In genomic region chr15:12245580-12246359, GRCm38 (mm10) we compare ENCODE assay signal across 13 mouse cellular contexts. TPM values are rescaled to one million over a fixed set of nuclear protein-coding genes. Genes with fewer than 3 reads are reported as not detected.
DNase-seq lines count a peak whose midpoint lies in the region; ATAC-seq and TF ChIP-seq lines count a peak whose summit lies in the region.
"Had no signal": no experiment of that assay in that cellular context is flagged by ENCODE, and none has a peak within 500 bp of the region (broad histone marks: within the 10 kb centered on the region; RNA-seq: fewer than 3 reads in every experiment).

No protein-coding gene starts in this region.

- TF ChIP-seq CTCF in stomach, postnatal 0 days (IDR thresholded peaks at IDR 0.05; ENCODE audit: low read depth): no peak

- TF ChIP-seq EP300 in stomach, postnatal 0 days (optimal IDR thresholded peaks at IDR 0.05): no peak

- H3K9ac ChIP-seq in stomach, embryonic 15.5 days: no peak overlapping the region; the same call in 1 of the 2 replicates
- no peak overlapping the region for H3K9ac ChIP-seq in stomach, postnatal 0 days (ENCODE audit: low read length)
- no peak overlapping the region for H3K9ac ChIP-seq in intestine, embryonic 16.5 days (ENCODE audit: low read depth, low read length)

- H3K4me2 ChIP-seq in stomach, embryonic 15.5 days: no peak overlapping the region
- H3K4me2 ChIP-seq in stomach, postnatal 0 days (replicated peaks; ENCODE audit: low read depth): no peak overlapping the region
- no peak overlapping the region for H3K4me2 ChIP-seq in intestine, embryonic 16.5 days (ENCODE audit: low read depth, low read length)

- 28% methylated on average over 6 of the region's 6 CpGs for WGBS in heart, embryonic 10.5 days
- 63% methylated on average over 6 of the region's 6 CpGs for WGBS in stomach, embryonic 15.5 days
- 63% methylated on average over 6 of the region's 6 CpGs for WGBS in stomach, postnatal 0 days
- WGBS in intestine, embryonic 16.5 days: 56% methylated on average over 6 of the region's 6 CpGs

- peak; percentile 70; the same call in 1 of the 2 replicates for ATAC-seq in stomach, embryonic 15.5 days (ENCODE audit: insufficient read depth, low FRiP score, low read depth)
- ATAC-seq in stomach, postnatal 0 days (ENCODE audit: low FRiP score, low TSS enrichment): no peak
- ATAC-seq in intestine, embryonic 16.5 days: peak; percentile 42; the same call in 1 of the 2 replicates
- no peak for ATAC-seq in activated CD4-positive, CD25-positive, alpha-beta regulatory T cell, adult 4 months
- ATAC-seq in cerebellum, adult (ENCODE audit: insufficient number of reproducible peaks, low FRiP score, low TSS enrichment): no peak

- no peaks in the 10 kb centered on the region for H3K27me3 ChIP-seq in heart, embryonic 10.5 days (ENCODE audit: insufficient read depth, poor library complexity, severe bottlenecking)
- no peaks in the 10 kb centered on the region for H3K27me3 ChIP-seq in stomach, embryonic 15.5 days (replicated peaks)
- H3K27me3 ChIP-seq in stomach, postnatal 0 days (ENCODE audit: control insufficient read depth, insufficient read depth, low read length): no peaks in the 10 kb centered on the region
- no peaks in the 10 kb centered on the region for H3K27me3 ChIP-seq in intestine, embryonic 16.5 days (replicated peaks; ENCODE audit: control insufficient read depth, insufficient read depth, low read length)
- H3K27me3 ChIP-seq: CH12.LX had no signal

- no peaks in the 10 kb centered on the region for H3K9me3 ChIP-seq in heart, embryonic 10.5 days
- no peaks in the 10 kb centered on the region for H3K9me3 ChIP-seq in stomach, embryonic 15.5 days
- H3K9me3 ChIP-seq in stomach, postnatal 0 days (ENCODE audit: control insufficient read depth, low read length): no peaks in the 10 kb centered on the region
- no peaks in the 10 kb centered on the region for H3K9me3 ChIP-seq in intestine, embryonic 16.5 days (ENCODE audit: control insufficient read depth, low read length)

- H3K36me3 ChIP-seq in heart, embryonic 10.5 days: peaks cover 16% of the 10 kb centered on the region
- H3K36me3 ChIP-seq in stomach, embryonic 15.5 days: peaks cover 9% of the 10 kb centered on the region; the same call in 1 of the 2 replicates
- H3K36me3 ChIP-seq in stomach, postnatal 0 days (ENCODE audit: control insufficient read depth, insufficient read depth, low read length): peaks cover 2% of the 10 kb centered on the region; the same call in 1 of the 2 replicates
- H3K36me3 ChIP-seq in intestine, embryonic 16.5 days (ENCODE audit: control insufficient read depth, insufficient read depth, low read length): peaks cover 3% of the 10 kb centered on the region; the same call in 1 of the 2 replicates

- peak overlapping the region; percentile 83 for H3K27ac ChIP-seq in heart, embryonic 10.5 days
- no peak overlapping the region for H3K27ac ChIP-seq in stomach, embryonic 15.5 days
- no peak overlapping the region for H3K27ac ChIP-seq in stomach, postnatal 0 days (replicated peaks)
- no peak overlapping the region for H3K27ac ChIP-seq in intestine, embryonic 16.5 days (ENCODE audit: low read length)

- H3K4me1 ChIP-seq in heart, embryonic 10.5 days: peaks cover 42% of the 10 kb centered on the region
- H3K4me1 ChIP-seq in stomach, embryonic 15.5 days: no peaks in the 10 kb centered on the region
- no peaks in the 10 kb centered on the region for H3K4me1 ChIP-seq in stomach, postnatal 0 days (replicated peaks; ENCODE audit: control insufficient read depth, insufficient read depth)
- no peaks in the 10 kb centered on the region for H3K4me1 ChIP-seq in intestine, embryonic 16.5 days (ENCODE audit: control insufficient read depth, insufficient read depth, low read length)

- H3K4me3 ChIP-seq in heart, embryonic 10.5 days: 0 out of 2 replicates have a peak overlapping the region, but pooled peaks have one; percentile 6
- no peak overlapping the region for H3K4me3 ChIP-seq in stomach, embryonic 15.5 days (replicated peaks)
- H3K4me3 ChIP-seq in stomach, postnatal 0 days (ENCODE audit: low read depth, low read length): no peak overlapping the region
- no peak overlapping the region for H3K4me3 ChIP-seq in intestine, embryonic 16.5 days (ENCODE audit: low read length)

- intact Hi-C loops in heart, postnatal 25 days (cut with DNase I): no loop called here

- no peak for DNase-seq in heart, embryonic 10.5 days (ENCODE audit: low spot score)
- no peak for DNase-seq in heart, postnatal 25 days (ENCODE audit: low spot score)
- no peak for DNase-seq in stomach, postnatal 0 days (ENCODE audit: low spot score)
- no peak for DNase-seq in urinary bladder, adult 2 months (ENCODE audit: low spot score)
- DNase-seq: cerebellum, postnatal 10 days; kidney, postnatal 4 days; lung, adult 18-20 months; thymus, postnatal 14 days had no signal

RNA-seq across cellular contexts. Expression of gene Mtmr12, which starts 40.9 kb away (rescaled TPM):
- 18.7 and 19.0 TPM in 2 replicates for polyA plus RNA-seq in heart, embryonic 10.5 days (2016; fragmentation: Nextera tagmentation; extraction: Ambion mirVana)
- total RNA-seq in heart, postnatal 25 days (2021): 10 to 100 TPM in 1 of 2 experiments, 1 to 10 TPM in 1; 9.6 to 11.3 TPM
- polyA plus RNA-seq in stomach, embryonic 15.5 days (2015; fragmentation: Nextera tagmentation; extraction: Ambion mirVana): 14.9 and 18.8 TPM in 2 replicates
- polyA plus RNA-seq in stomach, postnatal 0 days (2015; fragmentation: Nextera tagmentation; extraction: Ambion mirVana): 6.8 and 7.3 TPM in 2 replicates
- 16.4 and 16.6 TPM in 2 replicates for polyA plus RNA-seq in intestine, embryonic 16.5 days (2015; fragmentation: Nextera tagmentation; extraction: Ambion mirVana)
- 10 to 100 TPM; 21.0 to 21.2 TPM for polyA plus RNA-seq in activated CD4-positive, CD25-positive, alpha-beta regulatory T cell, adult 4 months (2017; shearing (Covaris generic))
- 13.7 and 14.0 TPM in 2 replicates for polyA plus RNA-seq in urinary bladder, adult 2 months (2012; rRNA removed)

Comparison
In these comparisons a context has a peak if more than half of its experiments do, and no peak if none do; other contexts are left out.
1. ATAC-seq: peak in stomach, embryonic 15.5 days (single experiment) and intestine, embryonic 16.5 days (single experiment); none in stomach, postnatal 0 days (single experiment), activated CD4-positive, CD25-positive, alpha-beta regulatory T cell, adult 4 months (single experiment) and cerebellum, adult (single experiment).